Mouse (Mus musculus) spleen, adult 2 months (tissue): ENCODE data around the gene Aldh1a7.

Experiments used
- CTCF ChIP-seq: fragments of 200-500 bp; IDR thresholded peaks from 2 replicates; pipeline ENCODE4 v1.5.1; 2011; ENCODE audit warnings: mild to moderate bottlenecking, inconsistent platforms; ENCODE audit not compliant: insufficient read depth, insufficient read length, insufficient replicate concordance; ENCODE audit errors: extremely low read depth
- POLR2A ChIP-seq: fragments of 200-500 bp; IDR thresholded peaks from 2 replicates; pipeline ENCODE4 v1.6.1; 2011; ENCODE audit warnings: low read depth, low read length, inconsistent platforms

DNA sequence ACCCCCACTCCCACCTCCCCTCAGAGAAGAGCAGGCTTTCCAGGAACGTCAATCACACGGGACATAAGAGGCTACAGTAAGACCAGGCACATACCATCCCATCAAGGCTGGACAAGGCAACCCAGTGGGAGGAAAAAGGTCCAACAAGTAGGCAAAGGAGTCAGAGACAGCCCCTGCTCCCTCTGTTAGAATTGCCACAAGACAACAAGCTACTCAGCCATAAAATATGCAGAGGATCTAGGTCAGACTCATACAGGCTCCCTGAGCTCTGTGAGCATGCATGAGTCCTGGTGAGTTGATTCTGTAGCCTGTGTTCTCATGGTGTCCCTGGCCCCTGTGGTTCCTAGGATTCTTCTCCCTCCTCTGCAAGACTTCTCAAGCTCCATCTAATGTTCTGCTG, 48.3 kb upstream of the Aldh1a7 start:
- TF ChIP-seq CTCF (no peak), POLR2A (no peak)
